Mouse (Mus musculus) midbrain, embryonic 15.5 days (tissue): ENCODE data around the gene Tango6. TPM values are rescaled to one million over a fixed set of nuclear protein-coding genes. Genes with fewer than 3 reads are reported as not detected.
"Not testable (repeated sequence)": the region's sequence is repeated elsewhere in the genome, so short reads cannot be mapped to it uniquely, and the experiment has no call there.

ENCODE experiments used
- ATAC-seq: fragments of 200-750 bp; cut with Nextera tagmentation; replicated peaks from 2 replicates; pipeline ENCODE4 v1.8.0; 2017; ENCODE audit warnings: moderate TSS enrichment
- H3K27ac ChIP-seq: fragments of 300-500 bp; sonication (generic); 2 replicates; pipeline ENCODE4 v1.5.1; 2015; ENCODE audit warnings: mild to moderate bottlenecking, inconsistent platforms
- H3K27me3 ChIP-seq: fragments of 300-500 bp; sonication (generic); replicated peaks from 2 replicates; pipeline ENCODE4 v1.6.1; 2015; ENCODE audit warnings: inconsistent platforms
- H3K36me3 ChIP-seq: fragments of 300-500 bp; sonication (generic); replicated peaks from 2 replicates; pipeline ENCODE4 v1.6.1; 2015; ENCODE audit warnings: inconsistent platforms
- H3K4me1 ChIP-seq: fragments of 300-500 bp; sonication (generic); 2 replicates; pipeline ENCODE4 v1.6.1; 2015; ENCODE audit warnings: inconsistent platforms
- H3K4me2 ChIP-seq: fragments of 300-500 bp; sonication (generic); 2 replicates; pipeline ENCODE4 v1.6.1; 2015; ENCODE audit warnings: inconsistent platforms, mild to moderate bottlenecking, moderate library complexity
- H3K4me3 ChIP-seq: fragments of 300-500 bp; sonication (generic); 2 replicates; pipeline ENCODE4 v1.5.1; 2015; ENCODE audit warnings: mild to moderate bottlenecking, inconsistent platforms
- H3K9ac ChIP-seq: fragments of 300-500 bp; sonication (generic); 2 replicates; pipeline ENCODE4 v1.6.1; 2015; ENCODE audit warnings: mild to moderate bottlenecking, inconsistent platforms
- H3K9me3 ChIP-seq: fragments of 300-500 bp; sonication (generic); 2 replicates; pipeline ENCODE4 v1.6.1; 2016; ENCODE audit warnings: inconsistent platforms
- WGBS: fragments of 180-500 bp; shearing (Covaris S2); methylation state at CpG from one replicate; pipeline ENCODE4 v1.1.7; 2015; ENCODE audit warnings: mixed read lengths; 5-methylcytosine and 5-hydroxymethylcytosine counted together
- polyA plus RNA-seq: library from polyadenylated mRNA; unstranded; fragments of >200 nt; fragmentation: Nextera tagmentation; extraction: Ambion mirVana; gene quantifications from 2 replicates; pipeline ENCODE4 v1.2.1, GENCODE M21; 2015

Tango6 gene
- polyA plus RNA-seq, 1 experiment from 2014 or later: 6.8 TPM

DNA sequence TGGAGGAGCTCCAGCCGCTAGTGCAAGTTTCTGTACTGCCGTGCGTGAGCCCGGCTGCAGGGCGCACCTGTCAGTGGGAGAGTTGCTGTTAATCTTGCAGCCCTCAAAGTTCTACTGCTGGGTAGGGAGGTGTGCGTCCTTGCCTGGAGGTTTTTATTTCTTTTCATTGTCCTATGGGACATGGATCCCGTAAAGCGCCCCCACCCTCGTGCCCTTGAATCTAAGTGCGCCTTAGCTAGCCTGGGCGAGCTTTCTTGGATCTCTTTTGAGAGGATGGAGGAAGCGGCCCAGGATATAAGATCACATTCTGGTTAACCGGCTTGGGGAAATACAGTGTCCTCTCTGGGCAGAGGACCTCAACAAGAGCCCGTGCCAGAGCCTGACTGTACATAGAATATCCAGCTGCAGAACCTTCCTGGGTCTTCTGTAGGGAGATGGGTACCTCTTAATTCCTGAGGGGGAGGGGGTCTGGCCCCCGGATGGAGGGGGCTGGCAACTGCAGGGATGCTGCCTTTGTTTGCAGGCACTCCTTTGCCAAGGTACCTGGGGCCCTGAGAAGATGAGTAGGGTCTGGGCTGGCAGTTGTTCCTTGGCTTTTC is 188.6 kb downstream of the Tango6 start:
- Histone ChIP-seq H3K9ac (peak overlapping the region; percentile 72), H3K9me3 (no peaks in the 10 kb centered on the region), H3K4me1 (peaks cover 36% of the 10 kb centered on the region), H3K4me2 (peak overlapping the region; percentile 99), H3K27me3 (peaks cover 26% of the 10 kb centered on the region), H3K27ac (peak overlapping the region; percentile 74), H3K4me3 (peak overlapping the region; percentile 82), H3K36me3 (no peaks in the 10 kb centered on the region; the same call in 1 of the 2 replicates)
- ATAC-seq: peak; percentile 56
- under 1% methylated on average over 15 of the region's 15 CpGs for WGBS

DNA sequence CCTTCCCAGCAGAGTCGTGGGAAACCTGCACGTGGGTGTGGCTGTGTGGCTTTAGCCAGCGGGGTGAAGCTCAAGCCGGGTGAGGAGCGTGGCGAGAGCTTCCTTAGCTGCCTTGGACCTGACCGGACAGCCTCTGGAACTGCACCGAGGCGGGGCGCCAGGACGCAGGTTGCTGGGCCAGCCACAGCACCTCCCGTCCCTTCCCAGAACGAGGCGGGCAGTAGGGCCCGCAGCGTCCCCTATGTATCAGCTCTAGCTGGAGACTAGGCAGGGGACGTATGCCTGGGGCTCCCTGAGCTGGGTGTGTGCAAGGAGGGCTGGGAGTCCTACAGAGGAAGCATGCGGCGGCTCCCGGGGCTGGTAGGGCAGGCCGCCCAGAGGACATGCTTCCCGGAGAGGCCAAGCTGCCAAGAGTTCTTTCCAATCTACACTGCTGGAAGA is 189.1 kb downstream of the Tango6 start:
- under 1% methylated on average over 22 of the region's 22 CpGs for WGBS
- ATAC-seq: peak; percentile 76
- Histone ChIP-seq H3K27me3 (peaks cover 26% of the 10 kb centered on the region), H3K27ac (peak overlapping the region; percentile 74), H3K4me2 (peak overlapping the region; percentile 99), H3K9me3 (no peaks in the 10 kb centered on the region), H3K9ac (peak overlapping the region; percentile 72), H3K4me3 (peak overlapping the region; percentile 82), H3K36me3 (no peaks in the 10 kb centered on the region; the same call in 1 of the 2 replicates), H3K4me1 (peaks cover 36% of the 10 kb centered on the region)

DNA sequence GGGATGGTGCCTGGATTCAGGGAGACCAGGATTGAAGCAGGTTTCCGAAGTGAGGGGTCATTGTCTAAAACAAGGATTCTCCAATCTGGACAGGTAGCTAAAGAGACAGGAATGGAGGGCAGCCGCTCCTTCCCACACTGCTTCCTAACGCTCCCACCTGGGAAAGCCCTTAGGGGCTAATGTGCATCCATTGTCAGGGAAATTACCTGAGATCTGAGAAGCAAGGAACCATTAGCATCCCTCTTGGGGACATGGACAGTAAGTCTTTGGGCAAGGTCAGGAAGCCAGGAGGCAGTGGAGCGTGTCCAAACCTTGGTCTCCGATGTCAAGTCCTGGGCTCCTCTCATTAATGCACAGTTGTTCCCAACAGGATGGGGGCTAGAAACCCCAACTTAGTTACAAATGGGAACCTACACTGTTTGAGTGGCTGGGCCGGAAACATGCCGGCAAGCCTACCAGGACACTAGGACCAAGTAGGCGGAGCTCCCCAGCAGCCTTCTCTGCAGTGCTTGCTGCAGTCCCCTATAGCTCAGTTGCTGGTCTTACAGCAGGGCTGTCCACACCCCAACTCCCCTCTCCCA is 189.7 kb downstream of the Tango6 start:
- Histone ChIP-seq H3K9ac (peak overlapping the region; percentile 72), H3K4me3 (peak overlapping the region; percentile 82), H3K36me3 (no peaks in the 10 kb centered on the region; the same call in 1 of the 2 replicates), H3K27me3 (peaks cover 26% of the 10 kb centered on the region), H3K9me3 (no peaks in the 10 kb centered on the region), H3K4me1 (peaks cover 36% of the 10 kb centered on the region), H3K27ac (peak overlapping the region; percentile 74), H3K4me2 (peak overlapping the region; percentile 99)
- 0 out of 2 replicates have a peak, but pooled peaks have one; percentile 3 for ATAC-seq
- 9% methylated on average over 8 of the region's 8 CpGs for whole genome bisulfite sequencing

DNA sequence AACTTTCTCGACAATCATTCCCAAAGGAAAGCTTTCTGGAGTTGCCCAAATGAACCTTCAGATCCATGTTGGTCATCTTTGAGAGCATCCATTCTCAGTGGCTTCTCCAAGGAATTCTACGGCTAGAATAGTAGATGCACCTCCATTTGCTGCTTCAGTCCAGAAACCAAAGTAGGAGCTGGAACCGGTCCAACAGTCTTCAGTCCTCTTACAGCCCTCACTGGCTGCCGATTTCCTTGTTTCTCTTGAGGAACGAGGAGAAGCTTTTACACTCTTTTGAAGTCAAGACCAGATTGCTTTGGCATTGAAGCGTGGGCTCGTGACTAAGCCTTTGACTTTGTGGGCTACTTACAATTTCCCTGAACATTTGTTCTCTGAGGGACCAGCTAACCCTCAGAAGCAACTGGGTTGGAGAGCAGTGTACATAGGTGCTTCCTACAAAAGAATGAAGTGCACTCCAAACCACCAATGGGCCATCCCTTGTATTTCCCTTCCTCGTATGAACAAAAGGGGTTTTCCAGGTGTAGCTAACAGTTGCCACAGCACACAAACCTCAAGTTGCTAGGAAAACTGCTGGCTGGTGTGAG is 197.3 kb downstream of the Tango6 start:
- 91% methylated on average over 8 of the region's 8 CpGs for WGBS
- ATAC-seq: no peak
- H3K4me1 ChIP-seq: no peaks in the 10 kb centered on the region

DNA sequence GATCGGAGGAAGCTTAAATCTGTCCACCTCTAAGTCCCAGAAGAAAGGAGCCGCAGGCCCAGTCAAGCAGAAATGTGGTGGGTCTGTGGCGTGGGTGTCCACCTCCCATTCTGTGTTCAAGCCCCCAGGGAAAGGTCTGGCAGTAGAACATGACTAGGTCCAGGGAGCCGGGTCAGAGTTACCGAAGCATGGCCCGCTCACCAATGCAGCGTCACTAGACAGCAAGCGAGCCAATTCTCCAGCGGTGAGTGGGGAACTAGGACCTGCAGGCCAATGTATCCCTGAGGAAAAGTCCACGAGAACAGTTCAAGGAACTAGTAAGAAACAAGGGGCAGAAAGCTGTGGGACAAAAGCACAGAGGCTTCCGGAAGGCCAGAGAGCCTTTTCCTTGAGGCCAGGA is 201.2 kb downstream of the Tango6 start:
- not testable (repeated sequence) for H3K9ac ChIP-seq, H3K27ac ChIP-seq, H3K4me3 ChIP-seq, H3K4me2 ChIP-seq, H3K27me3 ChIP-seq, H3K9me3 ChIP-seq, ATAC-seq, H3K4me1 ChIP-seq
- 93% methylated on average over 11 of the region's 11 CpGs for WGBS
- peaks cover 21% of the 10 kb centered on the region; the same call in 1 of the 2 replicates for H3K36me3 ChIP-seq

More for the DNA sequence above, 197.3 kb downstream of the Tango6 start:
- Histone ChIP-seq H3K9ac (no peak overlapping the region), H3K9me3 (no peaks in the 10 kb centered on the region), H3K27me3 (no peaks in the 10 kb centered on the region), H3K27ac (no peak overlapping the region), H3K36me3 (peaks cover 11% of the 10 kb centered on the region; the same call in 1 of the 2 replicates), H3K4me2 (no peak overlapping the region), H3K4me3 (no peak overlapping the region)

DNA sequence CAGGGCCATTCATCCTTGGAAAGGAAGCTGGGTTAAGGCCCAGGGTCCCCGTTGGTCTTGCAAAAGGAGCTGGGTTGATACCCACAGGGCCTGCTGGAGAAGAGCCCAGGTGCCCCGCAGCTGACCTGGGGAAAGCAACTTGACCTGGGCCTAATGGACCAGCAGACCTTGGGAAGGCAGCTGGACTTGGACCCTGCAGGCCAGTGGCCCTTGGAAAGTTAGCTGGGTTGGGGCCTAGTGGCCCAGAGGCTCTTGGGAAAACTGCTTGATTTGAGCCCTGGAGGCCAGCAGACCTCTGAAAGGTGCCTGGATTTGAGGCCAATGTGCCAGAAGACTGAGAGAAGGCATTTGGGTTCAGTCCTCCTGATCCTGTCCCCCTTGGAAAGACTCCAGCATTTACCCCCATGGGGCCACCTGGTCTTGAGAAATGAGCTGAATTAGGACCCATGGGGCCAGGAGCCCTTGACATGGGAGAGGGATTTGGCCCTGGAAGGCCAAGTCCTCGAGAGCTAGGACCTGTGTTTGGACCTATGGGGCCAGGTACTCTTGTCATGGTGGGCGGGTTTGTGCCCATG is 202.0 kb downstream of the Tango6 start:
- not testable (repeated sequence) for H3K4me2 ChIP-seq, H3K4me3 ChIP-seq, H3K27ac ChIP-seq, H3K27me3 ChIP-seq, H3K9me3 ChIP-seq, ATAC-seq, H3K9ac ChIP-seq, H3K4me1 ChIP-seq
- H3K36me3 ChIP-seq: peaks cover 21% of the 10 kb centered on the region; the same call in 1 of the 2 replicates
- WGBS: 98% methylated on average over 4 of the region's 4 CpGs

DNA sequence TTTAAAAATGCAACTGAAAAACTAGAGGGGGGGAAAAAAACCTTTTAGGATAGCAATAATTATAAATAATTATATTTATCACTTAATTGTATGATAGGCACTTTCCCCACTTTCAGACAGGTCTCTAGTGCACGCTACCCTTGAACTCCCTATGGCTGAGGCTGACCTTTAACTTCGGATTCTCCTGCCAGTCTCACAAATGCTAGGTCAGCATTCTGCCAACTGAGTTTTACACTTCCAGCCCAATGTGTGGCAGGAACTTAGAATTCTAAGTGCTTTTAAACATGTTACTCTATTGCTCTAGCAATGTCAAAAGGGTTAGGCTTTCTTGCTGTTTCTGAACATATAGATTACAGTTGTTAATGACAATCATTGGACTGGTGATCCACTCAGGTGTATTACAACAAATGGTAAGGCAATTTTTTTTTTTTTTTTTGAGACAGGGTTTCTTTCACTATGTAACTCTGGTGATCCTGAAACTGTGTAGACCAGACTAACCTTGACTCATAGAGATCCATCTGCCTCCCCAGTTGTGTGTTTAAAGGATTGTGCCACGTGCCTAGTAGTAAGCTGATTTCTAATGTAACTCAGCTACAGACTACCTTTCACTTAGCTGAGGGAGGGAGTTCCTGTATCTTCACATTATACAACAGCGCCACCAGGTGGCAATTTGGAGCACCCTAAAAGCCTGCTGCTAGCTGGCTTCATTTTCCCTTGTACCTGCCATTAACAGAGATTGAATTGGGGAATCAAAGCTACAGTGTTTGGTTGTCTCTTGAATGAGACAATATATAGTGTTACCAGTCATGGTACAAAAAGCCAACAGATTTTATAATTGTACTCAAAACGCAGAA is 204.7 kb downstream of the Tango6 start:
- peaks cover 21% of the 10 kb centered on the region; the same call in 1 of the 2 replicates for H3K36me3 ChIP-seq
- H3K27me3 ChIP-seq: no peaks in the 10 kb centered on the region
- H3K4me3 ChIP-seq: no peak overlapping the region
- peak; percentile 67; the same call in 1 of the 2 replicates for ATAC-seq
- 46% methylated on average over 5 of the region's 5 CpGs for WGBS
- H3K4me2 ChIP-seq: no peak overlapping the region
- H3K4me1 ChIP-seq: peaks cover 12% of the 10 kb centered on the region
- H3K9me3 ChIP-seq: no peaks in the 10 kb centered on the region
- H3K9ac ChIP-seq: no peak overlapping the region
- H3K27ac ChIP-seq: no peak overlapping the region

DNA sequence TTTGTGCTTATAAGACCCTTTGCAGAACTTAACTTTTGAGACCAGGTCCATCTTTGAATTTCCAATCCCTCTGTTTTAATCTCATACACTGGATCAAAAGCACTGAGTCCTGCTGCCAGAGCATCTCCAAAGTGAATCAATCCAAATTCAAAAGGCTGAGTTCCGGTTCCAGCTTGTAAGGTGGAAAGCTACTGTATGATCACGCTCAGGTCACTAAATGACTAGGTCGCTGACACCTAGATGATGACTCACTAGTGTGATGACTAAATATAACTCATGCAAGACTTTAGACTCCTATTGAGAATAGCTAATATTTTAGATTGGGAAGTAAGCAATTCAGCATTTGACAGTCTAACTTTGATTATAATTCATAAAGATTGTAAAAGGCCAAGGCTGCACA is 205.9 kb downstream of the Tango6 start:
- H3K27ac ChIP-seq: no peak overlapping the region
- no peak for ATAC-seq
- H3K4me2 ChIP-seq: no peak overlapping the region
- no peaks in the 10 kb centered on the region for H3K9me3 ChIP-seq
- peaks cover 12% of the 10 kb centered on the region; the same call in 1 of the 2 replicates for H3K36me3 ChIP-seq
- no peak overlapping the region for H3K4me3 ChIP-seq
- WGBS: 88% methylated on average over 3 of the region's 3 CpGs
- peaks cover 13% of the 10 kb centered on the region for H3K4me1 ChIP-seq
- H3K27me3 ChIP-seq: no peaks in the 10 kb centered on the region
- H3K9ac ChIP-seq: no peak overlapping the region

DNA sequence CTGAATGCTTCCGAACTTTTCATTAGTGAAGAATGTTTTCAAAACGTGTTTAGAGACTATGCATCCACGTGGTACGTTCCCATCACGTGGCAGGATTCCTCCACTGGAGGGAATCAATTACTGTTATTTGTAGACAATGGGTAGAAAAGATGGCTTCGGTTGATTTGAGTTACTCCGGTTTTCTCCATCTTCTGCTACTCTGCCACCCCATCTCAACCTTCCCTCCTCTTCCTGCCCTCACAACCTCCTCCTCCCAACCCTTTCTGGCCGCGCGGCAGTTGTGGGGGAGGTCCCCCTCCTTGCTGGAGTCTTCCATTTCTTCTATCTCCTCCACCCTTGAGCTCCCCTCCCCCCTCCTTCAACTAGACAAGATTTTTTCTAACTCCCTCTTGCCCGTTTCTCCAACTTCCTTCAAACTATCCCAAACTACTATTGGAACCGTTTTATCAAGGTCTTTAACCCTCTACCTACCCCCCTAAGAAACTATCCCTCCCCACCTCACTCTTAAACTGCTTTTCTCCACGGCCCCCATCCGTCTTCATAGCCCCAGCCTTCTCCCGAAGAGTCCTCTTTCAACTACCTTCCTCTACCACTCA is 209.4 kb downstream of the Tango6 start:
- WGBS: under 1% methylated on average over 15 of the region's 15 CpGs
- H3K9me3 ChIP-seq: no peaks in the 10 kb centered on the region

DNA sequence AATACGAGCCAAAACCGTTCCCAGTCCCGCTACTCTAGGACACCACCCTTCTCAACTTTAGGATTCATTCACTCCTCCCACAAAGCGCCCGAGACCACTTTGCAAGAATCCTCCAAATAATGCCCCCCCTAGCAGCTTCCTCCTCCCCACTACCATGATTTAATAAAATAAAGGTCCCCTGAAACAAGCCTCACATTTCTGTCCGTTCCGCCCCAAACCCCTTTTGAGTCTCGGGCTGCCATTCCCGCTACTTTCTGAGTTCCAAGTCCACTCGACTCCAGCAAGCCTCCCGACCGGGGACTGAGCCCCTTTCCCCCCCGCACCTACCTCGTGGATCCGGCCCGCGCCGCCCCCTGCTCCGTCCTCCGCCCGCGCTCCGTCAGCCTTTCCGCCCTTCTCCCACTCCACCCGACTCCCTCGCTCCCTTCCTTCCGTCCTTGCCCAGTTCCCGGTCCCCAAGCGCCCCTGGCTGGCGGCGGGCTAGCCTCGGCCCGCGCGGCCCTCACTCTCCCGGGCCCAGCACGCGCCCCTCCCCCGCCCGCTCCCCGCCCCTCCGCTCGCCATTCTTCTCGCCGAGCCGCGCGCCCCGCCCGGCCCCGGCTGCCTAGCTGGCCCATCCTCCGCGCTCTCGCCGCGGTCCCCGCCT is 210.1 kb downstream of the Tango6 start:
- Histone ChIP-seq H3K9me3 (no peaks in the 10 kb centered on the region), H3K9ac (peak overlapping the region; percentile 95), H3K4me2 (peak overlapping the region; percentile 89), H3K36me3 (no peaks in the 10 kb centered on the region; the same call in 1 of the 2 replicates), H3K4me1 (peaks cover 26% of the 10 kb centered on the region), H3K27me3 (no peaks in the 10 kb centered on the region), H3K4me3 (peak overlapping the region; percentile 100), H3K27ac (peak overlapping the region; percentile 96)
- WGBS: under 1% methylated on average over 44 of the region's 57 CpGs
- ATAC-seq: peak; percentile 85

More for the DNA sequence above, 209.4 kb downstream of the Tango6 start:
- H3K27me3 ChIP-seq: no peaks in the 10 kb centered on the region
- peaks cover 26% of the 10 kb centered on the region for H3K4me1 ChIP-seq
- no peak for ATAC-seq
- H3K27ac ChIP-seq: peak overlapping the region; percentile 96
- H3K4me3 ChIP-seq: peak overlapping the region; percentile 100
- peak overlapping the region; percentile 95 for H3K9ac ChIP-seq
- no peaks in the 10 kb centered on the region; the same call in 1 of the 2 replicates for H3K36me3 ChIP-seq
- peak overlapping the region; percentile 89 for H3K4me2 ChIP-seq
